Mouse (Mus musculus): ENCODE data around the gene Nrxn3.

DNA sequence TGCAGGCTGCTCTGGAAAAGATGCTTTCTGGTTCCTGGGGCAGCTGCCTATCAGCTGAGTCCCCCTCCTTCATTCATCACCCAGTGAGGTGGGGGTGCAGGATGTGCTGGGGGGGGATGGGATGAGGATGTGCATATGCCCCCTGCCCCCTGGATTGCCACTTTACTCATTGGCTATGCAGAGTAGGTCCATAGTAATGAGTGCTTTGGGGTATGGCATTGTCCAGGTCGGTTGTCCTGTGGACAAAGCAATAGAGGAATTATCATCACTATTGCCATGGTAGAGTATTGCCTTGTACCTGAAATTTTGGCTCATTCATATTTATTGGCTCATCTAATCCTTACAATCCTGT lies 79.0 kb downstream of the Nrxn3 start:
- TF ChIP-seq CTCF (IDR thresholded peaks at IDR 0.05; ENCODE audit: low read depth) (no peak), EP300 (IDR thresholded peaks at IDR 0.05; ENCODE audit: low read depth) (no peak)

All from liver, postnatal 0 days (tissue).